Mouse (Mus musculus): ENCODE data around the gene Olfr1224-ps1.
"Not testable (repeated sequence)": the region's sequence is repeated elsewhere in the genome, so short reads cannot be mapped to it uniquely, and the experiment has no call there.

The Olfr1224-ps1 gene

DNA sequence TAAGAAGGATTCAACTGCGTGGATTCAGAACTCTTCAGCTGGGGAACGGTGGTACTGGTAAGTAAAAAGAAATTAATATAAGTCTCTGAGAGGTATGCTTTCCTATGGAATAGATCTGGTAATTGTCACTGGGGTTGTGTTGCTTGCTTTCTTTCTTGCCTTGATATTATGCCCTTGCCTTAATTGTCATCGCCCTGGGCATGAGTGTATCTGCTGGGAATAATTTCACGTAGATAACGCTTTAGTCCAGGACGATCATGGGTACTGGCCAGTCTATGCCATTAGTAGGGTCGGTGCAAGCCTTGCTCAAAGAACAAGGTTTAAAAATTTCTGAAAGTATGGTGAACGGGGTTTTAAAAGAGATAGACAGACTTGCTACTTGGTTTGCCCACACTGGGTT, at the start of gene Olfr1224-ps1:
Gene Olfr1224-ps1, minus strand, starts transcription at position 101 of the 400 bp plus-strand sequence.
- DNase-seq = not testable (repeated sequence)

DNA sequence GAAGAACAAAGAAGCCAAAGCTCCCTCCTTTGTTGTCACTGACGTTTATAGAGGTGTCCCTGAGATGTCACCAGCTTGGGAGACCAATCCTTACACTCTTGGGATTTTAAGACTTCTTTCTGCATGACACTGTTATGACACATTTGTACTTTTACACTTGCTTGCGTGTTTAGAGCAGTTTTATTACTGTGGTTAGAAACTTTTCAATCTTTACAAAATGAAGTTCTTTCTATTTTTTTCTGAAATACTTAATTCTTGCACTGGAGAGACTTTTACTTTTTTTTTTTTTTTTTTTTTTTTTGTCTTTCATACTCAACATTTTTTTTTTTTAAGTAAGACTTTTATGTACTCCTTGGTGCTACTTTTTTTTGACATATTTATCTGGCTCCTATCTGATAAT, 36.1 kb upstream of the Olfr1224-ps1 start, which contains the start of gene Olfr1226:
Gene Olfr1226, minus strand, starts transcription at position 101 of the 400 bp plus-strand sequence.
- DNase-seq = no peak

DNA sequence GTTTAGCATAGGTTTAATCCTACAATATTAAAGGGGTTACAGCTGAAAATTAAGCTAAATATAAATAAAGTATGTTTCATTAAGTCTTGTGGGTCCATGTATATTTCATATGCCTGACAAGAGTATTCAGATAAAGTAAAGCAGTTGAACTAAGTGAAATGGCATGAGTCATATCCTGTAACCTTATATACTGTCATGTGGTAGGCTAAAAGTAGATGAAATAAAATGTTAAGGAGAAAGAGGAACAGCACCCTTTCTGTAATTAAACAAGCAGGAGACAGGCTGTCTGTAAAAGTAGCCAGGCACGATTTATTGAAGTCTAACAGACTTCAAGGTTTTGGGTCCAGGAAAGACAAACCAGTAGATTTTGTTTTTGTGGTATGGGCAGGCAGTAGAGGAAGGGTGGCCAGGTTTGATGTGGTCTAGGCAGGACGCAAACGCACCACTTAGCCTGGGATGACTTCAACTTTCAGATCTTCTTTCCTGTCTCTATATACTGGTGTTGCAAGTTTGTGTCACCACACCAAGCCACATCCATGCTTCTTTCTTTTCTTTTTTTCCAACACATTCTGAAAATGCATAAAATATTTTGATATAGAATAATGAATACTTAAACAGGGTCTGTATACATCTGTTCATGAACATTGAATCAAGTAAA, 32.6 kb upstream of the Olfr1224-ps1 start:
- no peak for DNase-seq

DNA sequence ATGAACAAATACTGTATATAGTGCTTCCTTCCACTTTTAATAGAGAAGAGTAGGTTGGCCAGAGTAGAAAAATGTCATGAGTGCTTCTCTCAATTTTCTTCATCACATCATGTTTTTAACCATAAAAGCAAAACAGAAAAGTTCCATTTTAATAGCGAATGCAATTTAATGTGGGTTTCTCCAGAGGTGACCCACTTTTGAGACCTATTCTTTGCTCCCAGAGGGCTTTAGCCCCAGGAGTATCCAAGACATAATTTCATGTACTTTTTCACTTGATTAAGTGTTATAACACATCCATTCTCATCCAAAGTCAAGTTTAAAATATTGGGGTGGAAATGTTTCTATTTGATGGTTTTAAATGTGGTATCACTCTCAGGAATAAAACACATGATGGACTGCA, 10.7 kb upstream of the Olfr1224-ps1 start, which contains the start of gene Olfr1225:
Gene Olfr1225, minus strand, starts transcription at position 101 of the 400 bp plus-strand sequence.
- DNase-seq = no peak

DNA sequence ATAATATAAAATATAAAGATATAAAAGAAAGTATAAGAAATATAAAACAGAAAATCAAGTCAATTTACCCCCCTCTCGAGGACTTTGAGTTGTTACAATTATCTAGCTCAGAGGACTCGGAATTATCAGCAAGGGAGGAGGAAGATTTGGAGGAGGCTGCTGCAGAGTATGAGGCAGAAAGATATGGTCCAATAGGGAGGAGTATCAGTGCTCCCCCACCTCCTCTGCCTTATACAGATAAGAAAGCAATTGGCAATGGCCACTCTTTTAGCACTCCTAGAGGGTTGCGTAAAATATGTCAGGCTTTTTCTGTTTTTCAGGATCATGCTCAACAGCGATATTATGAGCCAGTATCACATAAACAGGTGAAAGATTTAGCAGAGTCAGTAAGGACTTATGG, 820 bp upstream of the Olfr1224-ps1 start:
- DNase-seq = not testable (repeated sequence)

DNA sequence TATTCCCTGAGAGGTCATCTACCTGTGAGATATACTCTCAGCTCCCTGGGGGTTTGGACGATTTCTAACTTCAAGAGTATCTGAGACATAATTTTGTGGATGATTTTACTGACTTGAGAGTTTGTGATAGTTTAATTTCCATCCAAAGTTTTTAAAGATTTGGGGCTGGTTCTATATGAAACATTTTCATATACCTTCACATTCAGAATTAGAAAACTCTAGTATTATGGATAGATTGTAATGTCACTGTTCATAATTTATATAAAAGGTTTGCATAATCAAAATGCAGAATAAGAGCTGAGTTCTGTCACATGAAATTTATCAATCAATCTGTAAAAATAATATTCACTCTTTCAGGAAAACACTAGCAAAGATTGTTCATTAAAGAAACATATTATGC, 12.4 kb downstream of the Olfr1224-ps1 start, which contains the start of gene Olfr1223:
Gene Olfr1223, minus strand, starts transcription at position 101 of the 400 bp plus-strand sequence.
- DNase-seq = no peak

DNA sequence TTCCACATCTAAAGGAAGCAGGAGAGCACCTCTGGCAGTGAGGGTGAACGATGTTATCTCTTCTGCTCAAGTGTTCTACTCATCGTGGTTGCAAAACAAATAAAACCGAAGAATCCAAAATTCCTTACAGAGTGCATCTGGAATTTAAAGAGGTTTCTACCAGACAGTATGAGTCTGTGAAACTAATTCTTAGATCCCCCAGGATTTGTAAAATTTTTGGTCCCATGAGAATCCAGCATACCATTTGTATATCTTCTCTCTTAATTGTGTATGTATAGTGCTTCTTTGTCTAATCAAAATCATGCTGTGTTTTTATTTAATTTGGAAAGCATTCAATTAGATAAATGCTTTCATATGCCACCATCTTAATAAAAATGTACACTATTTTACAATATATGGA, 30.9 kb downstream of the Olfr1224-ps1 start, which contains the start of gene Olfr1222:
Gene Olfr1222, minus strand, starts transcription at position 101 of the 400 bp plus-strand sequence.
- DNase-seq = no peak

DNA sequence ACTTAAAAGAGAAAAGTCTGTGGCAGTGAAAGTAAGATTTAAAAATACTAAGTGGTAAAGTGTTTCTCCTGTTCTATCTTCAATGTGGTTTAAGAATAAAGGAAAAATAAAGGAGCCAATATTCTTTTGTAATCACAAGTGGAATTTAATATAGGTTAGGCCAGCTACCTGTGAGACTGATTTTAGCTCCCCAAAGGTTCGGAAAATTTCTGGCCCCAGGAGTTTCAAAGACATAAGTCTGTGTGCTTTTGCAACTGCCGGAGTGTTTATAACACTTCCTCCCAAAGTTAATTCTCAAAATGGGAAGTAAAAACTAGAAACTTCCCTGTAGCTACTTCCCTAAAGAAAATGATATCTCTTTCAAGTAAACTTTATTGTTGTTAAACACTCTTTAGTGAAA, 46.7 kb downstream of the Olfr1224-ps1 start, which contains the start of gene Olfr1221:
Gene Olfr1221, minus strand, starts transcription at position 101 of the 400 bp plus-strand sequence.
- DNase-seq = no peak

DNA sequence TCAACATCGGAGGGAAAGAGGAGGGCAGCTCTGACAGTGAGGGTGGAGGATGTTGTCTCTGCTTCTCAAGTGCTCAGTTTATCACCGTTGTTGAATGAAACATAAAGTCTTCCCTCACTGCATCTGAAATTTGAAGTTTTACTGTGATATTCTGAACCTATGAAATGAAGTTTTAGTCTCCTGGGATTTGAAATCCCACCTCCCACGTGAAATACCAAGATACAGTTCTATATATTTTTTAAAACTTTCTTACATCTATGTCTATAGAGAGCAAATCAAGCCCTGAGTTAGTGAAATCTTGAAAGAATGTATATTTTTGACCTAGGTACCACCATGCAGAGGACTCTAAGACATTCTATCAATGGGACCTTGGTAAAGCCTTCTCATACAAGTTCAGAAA, 57.2 kb downstream of the Olfr1224-ps1 start, which contains the start of gene Olfr1220:
Gene Olfr1220, minus strand, starts transcription at position 101 of the 400 bp plus-strand sequence.
- no peak for DNase-seq

DNA sequence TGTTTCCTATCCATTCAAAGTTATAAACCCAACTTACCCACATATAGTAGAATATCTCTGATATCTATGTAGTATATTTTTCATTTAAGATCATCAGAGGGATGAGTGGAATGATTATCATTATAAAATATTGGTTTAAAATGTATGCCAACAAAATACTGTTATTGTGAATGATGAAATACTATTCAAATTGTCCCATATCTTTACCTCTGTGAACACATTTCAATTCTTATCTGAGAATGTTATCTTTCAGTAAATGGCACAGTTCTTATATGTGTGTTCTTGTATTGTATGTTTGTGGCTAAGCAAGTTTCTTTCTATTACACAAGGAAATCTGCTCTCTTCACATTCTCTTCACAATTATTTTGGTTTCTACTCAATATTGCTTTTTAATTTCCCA, 58.2 kb downstream of the Olfr1224-ps1 start:
- no peak for DNase-seq

Data from cerebellum, adult 8-10 months (tissue).